In the genomic region with DNA sequence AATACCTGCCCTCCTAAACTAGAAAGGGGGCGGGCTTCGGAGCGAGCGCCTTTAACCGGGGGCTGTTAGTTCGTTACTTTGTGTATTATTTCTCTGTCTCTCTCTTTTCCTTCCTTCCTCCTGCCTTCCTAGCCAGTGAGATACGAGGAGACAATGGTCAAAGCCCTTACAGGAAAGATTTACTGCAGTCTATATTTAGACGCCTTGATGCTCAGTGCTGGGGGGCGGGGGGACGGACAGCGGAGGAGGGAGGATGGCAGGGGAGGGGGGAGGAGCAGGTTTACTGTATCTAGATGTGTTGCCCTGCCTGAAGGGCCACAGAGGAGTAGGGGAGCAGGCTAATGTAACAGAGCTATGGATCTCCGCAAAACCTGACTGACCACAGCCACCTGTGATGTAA, we compare ENCODE assay signal across 14 mouse cellular contexts. TPM values are rescaled to one million over a fixed set of nuclear protein-coding genes. Genes with fewer than 3 reads are reported as not detected.
DNase-seq lines count a peak whose midpoint lies in the region; ATAC-seq lines count a peak whose summit lies in the region.
"Had no signal": no experiment of that assay in that cellular context is flagged by ENCODE, and none has a peak within 500 bp of the region (broad histone marks: within the 10 kb centered on the region; RNA-seq: fewer than 3 reads in every experiment).

No protein-coding gene starts in this region.

- no peak for DNase-seq in heart, embryonic 10.5 days (ENCODE audit: low spot score)
- DNase-seq in heart, postnatal 4 days = no peak
- no peak for DNase-seq in kidney, postnatal 14 days
- no peak for DNase-seq in midbrain, embryonic 11.5 days (ENCODE audit: low spot score, missing footprints)
- no peak for DNase-seq in spleen, postnatal 14 days (ENCODE audit: low spot score in 2 of 2)
- DNase-seq: adrenal gland, adult 2 months; kidney, adult 2 months; liver, embryonic 13.5 days had no signal

- no peaks in the 10 kb centered on the region for H3K9me3 ChIP-seq in heart, embryonic 10.5 days
- peaks cover 4% of the 10 kb centered on the region for H3K9me3 ChIP-seq in kidney, embryonic 14.5 days (ENCODE audit: control insufficient read depth, low read length)
- H3K9me3 ChIP-seq in midbrain, embryonic 15.5 days = no peaks in the 10 kb centered on the region
- peaks cover 2% of the 10 kb centered on the region; the same call in 1 of the 2 replicates for H3K9me3 ChIP-seq in midbrain, embryonic 11.5 days (ENCODE audit: control insufficient read depth, low read length)
- no peaks in the 10 kb centered on the region for H3K9me3 ChIP-seq in neural tube, embryonic 15.5 days (replicated peaks)
- H3K9me3 ChIP-seq: liver, embryonic 13.5 days had no signal

- ATAC-seq in kidney, embryonic 14.5 days (ENCODE audit: low FRiP score, low TSS enrichment) = peak; percentile 17; the same call in 1 of the 2 replicates
- 0 out of 2 replicates have a peak, but pooled peaks have one; percentile 13 for ATAC-seq in midbrain, embryonic 15.5 days (replicated peaks)
- ATAC-seq in midbrain, embryonic 11.5 days (ENCODE audit: low FRiP score) = no peak
- peak; percentile 15; the same call in 1 of the 2 replicates for ATAC-seq in neural tube, embryonic 15.5 days (ENCODE audit: low FRiP score)

- H3K27me3 ChIP-seq in heart, embryonic 10.5 days (ENCODE audit: insufficient read depth, poor library complexity, severe bottlenecking) = 0 out of 2 replicates have a peak, but pooled peaks cover 9% of the 10 kb centered on the region
- no peaks in the 10 kb centered on the region for H3K27me3 ChIP-seq in kidney, embryonic 14.5 days (ENCODE audit: control insufficient read depth, insufficient read depth, low read length)
- no peaks in the 10 kb centered on the region; the same call in 1 of the 2 replicates for H3K27me3 ChIP-seq in midbrain, embryonic 15.5 days (replicated peaks)
- no peaks in the 10 kb centered on the region for H3K27me3 ChIP-seq in midbrain, embryonic 11.5 days (ENCODE audit: control insufficient read depth, insufficient read depth, low read length)
- no peaks in the 10 kb centered on the region for H3K27me3 ChIP-seq in neural tube, embryonic 15.5 days (replicated peaks)
- H3K27me3 ChIP-seq: liver, embryonic 13.5 days had no signal

- H3K36me3 ChIP-seq in heart, embryonic 10.5 days = no peaks in the 10 kb centered on the region
- H3K36me3 ChIP-seq in kidney, embryonic 14.5 days (ENCODE audit: control insufficient read depth, insufficient read depth, low read length) = no peaks in the 10 kb centered on the region
- H3K36me3 ChIP-seq in midbrain, embryonic 15.5 days (replicated peaks) = no peaks in the 10 kb centered on the region
- H3K36me3 ChIP-seq in midbrain, embryonic 11.5 days (ENCODE audit: control insufficient read depth, insufficient read depth, low read length) = no peaks in the 10 kb centered on the region
- H3K36me3 ChIP-seq in neural tube, embryonic 15.5 days = no peaks in the 10 kb centered on the region
- H3K36me3 ChIP-seq: liver, embryonic 13.5 days had no signal

- WGBS in heart, embryonic 10.5 days = 14% methylated on average over 12 of the region's 12 CpGs
- 14% methylated on average over 12 of the region's 12 CpGs for WGBS in kidney, embryonic 14.5 days
- 28% methylated on average over 12 of the region's 12 CpGs for WGBS in midbrain, embryonic 15.5 days
- WGBS in midbrain, embryonic 11.5 days = 37% methylated on average over 12 of the region's 12 CpGs
- 21% methylated on average over 12 of the region's 12 CpGs for WGBS in neural tube, embryonic 15.5 days

- peak overlapping the region; percentile 36 for H3K4me2 ChIP-seq in kidney, embryonic 14.5 days (replicated peaks; ENCODE audit: low read depth, low read length)
- peak overlapping the region; percentile 26 for H3K4me2 ChIP-seq in midbrain, embryonic 15.5 days
- H3K4me2 ChIP-seq in midbrain, embryonic 11.5 days = no peak overlapping the region
- peak overlapping the region; percentile 42 for H3K4me2 ChIP-seq in neural tube, embryonic 15.5 days
- H3K4me2 ChIP-seq: liver, embryonic 13.5 days had no signal

- peak overlapping the region; percentile 65 for H3K27ac ChIP-seq in heart, embryonic 10.5 days
- 0 out of 2 replicates have a peak overlapping the region, but pooled peaks have one; percentile 6 for H3K27ac ChIP-seq in kidney, embryonic 14.5 days (ENCODE audit: low read depth, low read length)
- no peak overlapping the region for H3K27ac ChIP-seq in midbrain, embryonic 15.5 days
- no peak overlapping the region for H3K27ac ChIP-seq in midbrain, embryonic 11.5 days (ENCODE audit: low read depth, low read length)
- peak overlapping the region; percentile 37 for H3K27ac ChIP-seq in neural tube, embryonic 15.5 days (replicated peaks)
- H3K27ac ChIP-seq: liver, embryonic 13.5 days had no signal

- H3K4me3 ChIP-seq in heart, embryonic 10.5 days = peak overlapping the region; percentile 37
- H3K4me3 ChIP-seq in kidney, embryonic 14.5 days (ENCODE audit: low read length) = no peak overlapping the region
- H3K4me3 ChIP-seq in midbrain, embryonic 15.5 days = no peak overlapping the region
- H3K4me3 ChIP-seq in midbrain, embryonic 11.5 days (ENCODE audit: low read depth, low read length) = no peak overlapping the region
- no peak overlapping the region for H3K4me3 ChIP-seq in neural tube, embryonic 15.5 days (replicated peaks)
- H3K4me3 ChIP-seq: liver, embryonic 13.5 days had no signal

- no peak overlapping the region for H3K9ac ChIP-seq in kidney, embryonic 14.5 days (ENCODE audit: low read depth, low read length)
- no peak overlapping the region for H3K9ac ChIP-seq in midbrain, embryonic 15.5 days
- H3K9ac ChIP-seq in midbrain, embryonic 11.5 days (ENCODE audit: low read length) = no peak overlapping the region
- H3K9ac ChIP-seq in neural tube, embryonic 15.5 days (replicated peaks) = no peak overlapping the region; the same call in 1 of the 2 replicates
- H3K9ac ChIP-seq: liver, embryonic 13.5 days had no signal

- peaks cover 59% of the 10 kb centered on the region for H3K4me1 ChIP-seq in heart, embryonic 10.5 days
- H3K4me1 ChIP-seq in kidney, embryonic 14.5 days (ENCODE audit: control insufficient read depth, insufficient read depth, low read length) = peaks cover 26% of the 10 kb centered on the region
- H3K4me1 ChIP-seq in midbrain, embryonic 15.5 days = peaks cover 17% of the 10 kb centered on the region
- H3K4me1 ChIP-seq in midbrain, embryonic 11.5 days (ENCODE audit: control insufficient read depth, insufficient read depth, low read length) = peaks cover 12% of the 10 kb centered on the region; the same call in 1 of the 2 replicates
- peaks cover 24% of the 10 kb centered on the region for H3K4me1 ChIP-seq in neural tube, embryonic 15.5 days

RNA-seq across cellular contexts. Expression of a gene that starts 12.6 kb away (rescaled TPM):
- 6.6 and 8.0 TPM in 2 replicates for polyA plus RNA-seq in heart, embryonic 10.5 days (2016; fragmentation: Nextera tagmentation; extraction: Ambion mirVana)
- total RNA-seq in heart, postnatal 4 days (2021) = 10 to 100 TPM; 12.2 to 13.6 TPM
- polyA plus RNA-seq in kidney, embryonic 14.5 days (2014; fragmentation: Nextera tagmentation; extraction: Ambion mirVana) = 12.9 and 15.1 TPM in 2 replicates
- 24.7 and 27.3 TPM in 2 replicates for polyA plus RNA-seq in midbrain, embryonic 15.5 days (2015; fragmentation: Nextera tagmentation; extraction: Ambion mirVana)
- polyA plus RNA-seq in midbrain, embryonic 11.5 days (2014; fragmentation: Nextera tagmentation; extraction: Ambion mirVana) = 11.1 and 12.6 TPM in 2 replicates
- 18.0 and 19.9 TPM in 2 replicates for polyA plus RNA-seq in neural tube, embryonic 15.5 days (2015; fragmentation: Nextera tagmentation; extraction: Ambion mirVana)
- total RNA-seq: megakaryocyte-erythroid progenitor cell, adult 5-6 weeks had no signal

RNA-seq across cellular contexts. Expression of a gene that starts 38.3 kb away (rescaled TPM):
- 3,021 and 6,084 TPM in 2 replicates for polyA plus RNA-seq in heart, embryonic 10.5 days (2016; fragmentation: Nextera tagmentation; extraction: Ambion mirVana)
- total RNA-seq in heart, postnatal 4 days (2021) = over 10,000 TPM; 18,495 to 19,403 TPM
- polyA plus RNA-seq in kidney, embryonic 14.5 days (2014; fragmentation: Nextera tagmentation; extraction: Ambion mirVana) = 1.6 TPM in 1 of 2 replicates, not detected in the other
- 0.71 and 6.6 TPM in 2 replicates for polyA plus RNA-seq in midbrain, embryonic 15.5 days (2015; fragmentation: Nextera tagmentation; extraction: Ambion mirVana)
- 0.29 TPM in 1 of 2 replicates, not detected in the other for polyA plus RNA-seq in midbrain, embryonic 11.5 days (2014; fragmentation: Nextera tagmentation; extraction: Ambion mirVana)
- 1.8 and 4.7 TPM in 2 replicates for polyA plus RNA-seq in neural tube, embryonic 15.5 days (2015; fragmentation: Nextera tagmentation; extraction: Ambion mirVana)
- total RNA-seq: adrenal gland, adult 2 months; megakaryocyte-erythroid progenitor cell, adult 5-6 weeks had no signal
- polyA plus RNA-seq: adrenal gland, adult 2 months; C2C12; forebrain, embryonic 11.5 days had no signal

Comparison
In these comparisons a context has a peak if more than half of its experiments do, and no peak if none do; other contexts are left out.
1. H3K27ac ChIP-seq: peak in heart, embryonic 10.5 days (single experiment), kidney, embryonic 14.5 days (single experiment) and neural tube, embryonic 15.5 days (single experiment); none in midbrain, embryonic 15.5 days (single experiment) and midbrain, embryonic 11.5 days (single experiment).
2. RNA of a gene that starts 38.3 kb away (polyA plus RNA-seq): 3,021 to 6,084 TPM in heart, embryonic 10.5 days; 1.8 to 4.7 TPM in neural tube, embryonic 15.5 days, 1.6 TPM in kidney, embryonic 14.5 days, 0.71 to 6.6 TPM in midbrain, embryonic 15.5 days and 0.29 TPM in midbrain, embryonic 11.5 days; every median in the first group is over 100 times any median in the second.